Mouse (Mus musculus): ENCODE measurements around the gene Taf5l.
"Not testable (repeated sequence)": the region's sequence is repeated elsewhere in the genome, so short reads cannot be mapped to it uniquely, and the experiment has no call there.

Taf5l gene

GRCm38 (mm10) chr8:123960556-123960955 lies 60.6 kb downstream of the Taf5l start:
- DNase-seq (ENCODE audit: low read depth, low spot score): not testable (repeated sequence)

GRCm38 (mm10) chr8:123960056-123960455 lies 61.1 kb downstream of the Taf5l start:
- DNase-seq (ENCODE audit: low read depth, low spot score): no peak

- DNase-seq (ENCODE audit: low read depth, low spot score): no peak
Observed at GRCm38 (mm10) chr8:123959473-123959872, 61.7 kb downstream of the Taf5l start.

GRCm38 (mm10) chr8:123958130-123958529 lies 63.1 kb downstream of the Taf5l start:
- no peak for DNase-seq (ENCODE audit: low read depth, low spot score)

- no peak for DNase-seq (ENCODE audit: low read depth, low spot score)
Observed at GRCm38 (mm10) chr8:123954246-123954645, 67.0 kb downstream of the Taf5l start.

GRCm38 (mm10) chr8:123953686-123954085 lies 67.5 kb downstream of the Taf5l start:
- no peak for DNase-seq (ENCODE audit: low read depth, low spot score)

- peak; percentile 44 for DNase-seq (ENCODE audit: low read depth, low spot score)
Observed at GRCm38 (mm10) chr8:123950077-123950802, 71.0 kb downstream of the Taf5l start.

GRCm38 (mm10) chr8:123949686-123949986 lies 71.6 kb downstream of the Taf5l start:
- no peak for DNase-seq (ENCODE audit: low read depth, low spot score)

- peak; percentile 99 for DNase-seq (ENCODE audit: low read depth, low spot score)
Observed at GRCm38 (mm10) chr8:123948942-123949685, 72.1 kb downstream of the Taf5l start, which contains the start of gene Nup133. Gene Nup133, minus strand, starts transcription at chr8:123949265.

All from retina, adult 2 months (tissue).